Mouse (Mus musculus): ENCODE measurements around the gene Crybb3. TPM values are rescaled to one million over a fixed set of nuclear protein-coding genes. Genes with fewer than 3 reads are reported as not detected.

The Crybb3 gene
- total RNA-seq, 2 experiments from 2014 or later: not detected

GRCm38 (mm10) chr5:113106594-113106993 is 25.2 kb upstream of the Crybb3 start:
- no peak for ATAC-seq (replicated peaks; ENCODE audit: low FRiP score, low TSS enrichment, poor library complexity, severe bottlenecking)

- ATAC-seq (replicated peaks; ENCODE audit: low FRiP score, low TSS enrichment, poor library complexity, severe bottlenecking): no peak
These were observed 24.1 kb upstream of the Crybb3 start for GRCm38 (mm10) chr5:113105481-113105880.

GRCm38 (mm10) chr5:113105035-113105434 is 23.7 kb upstream of the Crybb3 start:
- ATAC-seq (replicated peaks; ENCODE audit: low FRiP score, low TSS enrichment, poor library complexity, severe bottlenecking): no peak

GRCm38 (mm10) chr5:113102455-113102854 is 21.1 kb upstream of the Crybb3 start:
- ATAC-seq (replicated peaks; ENCODE audit: low FRiP score, low TSS enrichment, poor library complexity, severe bottlenecking): no peak

GRCm38 (mm10) chr5:113101457-113101856 is 20.1 kb upstream of the Crybb3 start:
- no peak for ATAC-seq (replicated peaks; ENCODE audit: low FRiP score, low TSS enrichment, poor library complexity, severe bottlenecking)

GRCm38 (mm10) chr5:113100422-113100821 is 19.0 kb upstream of the Crybb3 start:
- no peak for ATAC-seq (replicated peaks; ENCODE audit: low FRiP score, low TSS enrichment, poor library complexity, severe bottlenecking)

GRCm38 (mm10) chr5:113099546-113099945 is 18.2 kb upstream of the Crybb3 start:
- peak; percentile 83 for ATAC-seq (replicated peaks; ENCODE audit: low FRiP score, low TSS enrichment, poor library complexity, severe bottlenecking)

- no peak for ATAC-seq (replicated peaks; ENCODE audit: low FRiP score, low TSS enrichment, poor library complexity, severe bottlenecking)
These were observed 16.2 kb upstream of the Crybb3 start for GRCm38 (mm10) chr5:113097551-113097950.

- ATAC-seq (replicated peaks; ENCODE audit: low FRiP score, low TSS enrichment, poor library complexity, severe bottlenecking): no peak
These were observed 14.1 kb upstream of the Crybb3 start for GRCm38 (mm10) chr5:113095456-113095855.

- no peak for ATAC-seq (replicated peaks; ENCODE audit: low FRiP score, low TSS enrichment, poor library complexity, severe bottlenecking)
These were observed 11.0 kb upstream of the Crybb3 start for GRCm38 (mm10) chr5:113092406-113092805.

GRCm38 (mm10) chr5:113091162-113091561 is 9.8 kb upstream of the Crybb3 start:
- peak; percentile 75 for ATAC-seq (replicated peaks; ENCODE audit: low FRiP score, low TSS enrichment, poor library complexity, severe bottlenecking)

GRCm38 (mm10) chr5:113090750-113091149 is 9.4 kb upstream of the Crybb3 start:
- ATAC-seq (replicated peaks; ENCODE audit: low FRiP score, low TSS enrichment, poor library complexity, severe bottlenecking): no peak

- ATAC-seq (replicated peaks; ENCODE audit: low FRiP score, low TSS enrichment, poor library complexity, severe bottlenecking): no peak
These were observed 8.8 kb upstream of the Crybb3 start for GRCm38 (mm10) chr5:113090077-113090690.

GRCm38 (mm10) chr5:113087465-113087864 is 6.1 kb upstream of the Crybb3 start:
- no peak for ATAC-seq (replicated peaks; ENCODE audit: low FRiP score, low TSS enrichment, poor library complexity, severe bottlenecking)

- no peak for ATAC-seq (replicated peaks; ENCODE audit: low FRiP score, low TSS enrichment, poor library complexity, severe bottlenecking)
These were observed 5.6 kb upstream of the Crybb3 start for GRCm38 (mm10) chr5:113086990-113087389.

- ATAC-seq (replicated peaks; ENCODE audit: low FRiP score, low TSS enrichment, poor library complexity, severe bottlenecking): no peak
These were observed 5.1 kb upstream of the Crybb3 start for GRCm38 (mm10) chr5:113086439-113086838.

- no peak for ATAC-seq (replicated peaks; ENCODE audit: low FRiP score, low TSS enrichment, poor library complexity, severe bottlenecking)
These were observed 4.5 kb upstream of the Crybb3 start for GRCm38 (mm10) chr5:113085931-113086330.

- ATAC-seq (replicated peaks; ENCODE audit: low FRiP score, low TSS enrichment, poor library complexity, severe bottlenecking): no peak
These were observed 2.9 kb upstream of the Crybb3 start for GRCm38 (mm10) chr5:113084309-113084708.

- ATAC-seq (replicated peaks; ENCODE audit: low FRiP score, low TSS enrichment, poor library complexity, severe bottlenecking): no peak
These were observed 1.2 kb upstream of the Crybb3 start for GRCm38 (mm10) chr5:113082356-113083168.

- ATAC-seq (replicated peaks; ENCODE audit: low FRiP score, low TSS enrichment, poor library complexity, severe bottlenecking): no peak
These were observed 364 bp downstream of the Crybb3 start for GRCm38 (mm10) chr5:113081020-113081419.

GRCm38 (mm10) chr5:113079783-113080182 is 1.6 kb downstream of the Crybb3 start:
- ATAC-seq (replicated peaks; ENCODE audit: low FRiP score, low TSS enrichment, poor library complexity, severe bottlenecking): peak; percentile 45; the same call in 1 of the 2 replicates

Measured in megakaryocyte-erythroid progenitor cell, adult 5-6 weeks (primary cell).